Mouse (Mus musculus) heart, embryonic 11.5 days (tissue): ENCODE measurements around the gene Slc44a4. TPM values are rescaled to one million over a fixed set of nuclear protein-coding genes. Genes with fewer than 3 reads are reported as not detected.

ENCODE experiments used
- ATAC-seq: fragments of 200-750 bp; cut with Nextera tagmentation; replicated peaks from 2 replicates; pipeline ENCODE4 v1.8.0; 2017; ENCODE audit warnings: moderate library complexity; ENCODE audit not compliant: insufficient number of reproducible peaks, low FRiP score, low TSS enrichment
- H3K27ac ChIP-seq: fragments of 300-500 bp; sonication (generic); 2 replicates; pipeline ENCODE4 v1.5.1; 2014; ENCODE audit warnings: mild to moderate bottlenecking, low read depth, low read length
- H3K27me3 ChIP-seq: fragments of 300-500 bp; sonication (generic); 2 replicates; pipeline ENCODE4 v1.6.1; 2014; ENCODE audit warnings: mild to moderate bottlenecking, low read length, mixed read lengths; ENCODE audit not compliant: control insufficient read depth, insufficient read depth
- H3K36me3 ChIP-seq: fragments of 300-500 bp; sonication (generic); 2 replicates; pipeline ENCODE4 v1.6.1; 2014; ENCODE audit warnings: mild to moderate bottlenecking, low read length, moderate library complexity, mixed read lengths; ENCODE audit not compliant: control insufficient read depth, insufficient read depth
- H3K4me1 ChIP-seq: fragments of 300-500 bp; sonication (generic); 2 replicates; pipeline ENCODE4 v1.6.1; 2014; ENCODE audit warnings: low read length; ENCODE audit not compliant: control insufficient read depth, insufficient read depth
- H3K4me2 ChIP-seq: fragments of 300-500 bp; sonication (generic); 2 replicates; pipeline ENCODE4 v1.6.1; 2014; ENCODE audit warnings: mild to moderate bottlenecking, moderate library complexity
- H3K4me3 ChIP-seq: fragments of 300-500 bp; sonication (generic); 2 replicates; pipeline ENCODE4 v1.5.1; 2014; ENCODE audit warnings: low read depth, low read length
- H3K9ac ChIP-seq: fragments of 300-500 bp; sonication (generic); 2 replicates; pipeline ENCODE4 v1.6.1; 2014; ENCODE audit warnings: mild to moderate bottlenecking, low read depth, low read length, moderate library complexity
- H3K9me3 ChIP-seq: fragments of 300-500 bp; sonication (generic); replicated peaks from 2 replicates; pipeline ENCODE4 v1.6.1; 2016; ENCODE audit warnings: low read length; ENCODE audit not compliant: control insufficient read depth
- WGBS: fragments of 180-500 bp; shearing (Covaris S2); extraction: QIAGEN DNeasy Blood & Tissue Kit; methylation state at CpG from one replicate; pipeline ENCODE4 v1.1.7; 2014; ENCODE audit not compliant: insufficient replicate concordance; 5-methylcytosine and 5-hydroxymethylcytosine counted together
- polyA plus RNA-seq: library from polyadenylated mRNA; unstranded; fragments of >200 nt; fragmentation: Nextera tagmentation; extraction: Ambion mirVana; gene quantifications from 2 replicates; pipeline ENCODE4 v1.2.1, GENCODE M21; 2014

Gene Slc44a4
- polyA plus RNA-seq, 1 experiment from 2014 or later = 0.13 TPM

- no peak for ATAC-seq
- H3K27ac ChIP-seq = no peak overlapping the region
- no peaks in the 10 kb centered on the region for H3K4me1 ChIP-seq
- peaks cover 33% of the 10 kb centered on the region for H3K36me3 ChIP-seq
- H3K4me3 ChIP-seq = no peak overlapping the region
- H3K9me3 ChIP-seq = no peaks in the 10 kb centered on the region
- H3K9ac ChIP-seq = no peak overlapping the region
- H3K4me2 ChIP-seq = no peak overlapping the region
- no peaks in the 10 kb centered on the region for H3K27me3 ChIP-seq
- WGBS = 83% methylated on average over 9 of the region's 9 CpGs
Observed at GRCm38 (mm10) chr17:34902895-34903294, 11.4 kb upstream of the Slc44a4 start.

GRCm38 (mm10) chr17:34910982-34911381 lies 3.3 kb upstream of the Slc44a4 start:
- WGBS = 91% methylated on average over 10 of the region's 10 CpGs

GRCm38 (mm10) chr17:34911945-34912351 lies 2.3 kb upstream of the Slc44a4 start:
- H3K9ac ChIP-seq = no peak overlapping the region
- ATAC-seq = no peak
- peaks cover 42% of the 10 kb centered on the region for H3K36me3 ChIP-seq
- no peaks in the 10 kb centered on the region for H3K4me1 ChIP-seq
- H3K27me3 ChIP-seq = no peaks in the 10 kb centered on the region
- H3K9me3 ChIP-seq = no peaks in the 10 kb centered on the region
- no peak overlapping the region for H3K27ac ChIP-seq
- WGBS = 47% methylated on average over 5 of the region's 5 CpGs
- no peak overlapping the region for H3K4me3 ChIP-seq
- H3K4me2 ChIP-seq = no peak overlapping the region

More at GRCm38 (mm10) chr17:34910982-34911381, 3.3 kb upstream of the Slc44a4 start:
- no peaks in the 10 kb centered on the region for H3K27me3 ChIP-seq
- no peak overlapping the region for H3K9ac ChIP-seq
- H3K27ac ChIP-seq = no peak overlapping the region
- no peaks in the 10 kb centered on the region for H3K4me1 ChIP-seq
- no peak overlapping the region for H3K4me3 ChIP-seq
- H3K36me3 ChIP-seq = peaks cover 51% of the 10 kb centered on the region
- ATAC-seq = no peak
- H3K9me3 ChIP-seq = no peaks in the 10 kb centered on the region
- H3K4me2 ChIP-seq = no peak overlapping the region

GRCm38 (mm10) chr17:34915410-34915831 lies 1.2 kb downstream of the Slc44a4 start:
- Histone ChIP-seq H3K9me3 (no peaks in the 10 kb centered on the region), H3K27me3 (no peaks in the 10 kb centered on the region), H3K27ac (no peak overlapping the region), H3K36me3 (peaks cover 32% of the 10 kb centered on the region), H3K9ac (no peak overlapping the region; the same call in 1 of the 2 replicates), H3K4me3 (no peak overlapping the region), H3K4me2 (peak overlapping the region; percentile 22; the same call in 1 of the 2 replicates), H3K4me1 (no peaks in the 10 kb centered on the region)
- 21% methylated on average over 11 of the region's 11 CpGs for WGBS
- no peak for ATAC-seq

- ATAC-seq = no peak
- WGBS = 80% methylated on average over 5 of the region's 5 CpGs
Observed at GRCm38 (mm10) chr17:34916316-34916715, 2.0 kb downstream of the Slc44a4 start.

GRCm38 (mm10) chr17:34917188-34917587 lies 2.9 kb downstream of the Slc44a4 start:
- WGBS = 64% methylated on average over 9 of the region's 9 CpGs
- ATAC-seq = no peak
- H3K36me3 ChIP-seq = peaks cover 14% of the 10 kb centered on the region
- no peaks in the 10 kb centered on the region for H3K4me1 ChIP-seq
- H3K4me2 ChIP-seq = no peak overlapping the region
- no peak overlapping the region for H3K27ac ChIP-seq
- peak overlapping the region; percentile 28; the same call in 1 of the 2 replicates for H3K9ac ChIP-seq
- H3K9me3 ChIP-seq = no peaks in the 10 kb centered on the region
- no peaks in the 10 kb centered on the region for H3K27me3 ChIP-seq
- H3K4me3 ChIP-seq = no peak overlapping the region

More at GRCm38 (mm10) chr17:34916316-34916715, 2.0 kb downstream of the Slc44a4 start:
- no peaks in the 10 kb centered on the region for H3K4me1 ChIP-seq
- no peak overlapping the region for H3K4me3 ChIP-seq
- H3K36me3 ChIP-seq = peaks cover 23% of the 10 kb centered on the region
- H3K9me3 ChIP-seq = no peaks in the 10 kb centered on the region
- H3K4me2 ChIP-seq = no peak overlapping the region
- no peak overlapping the region for H3K27ac ChIP-seq
- H3K9ac ChIP-seq = no peak overlapping the region
- no peaks in the 10 kb centered on the region for H3K27me3 ChIP-seq

GRCm38 (mm10) chr17:34922939-34923338 lies 8.7 kb downstream of the Slc44a4 start:
- Histone ChIP-seq H3K4me2 (no peak overlapping the region), H3K9me3 (no peaks in the 10 kb centered on the region), H3K36me3 (no peaks in the 10 kb centered on the region), H3K9ac (no peak overlapping the region), H3K27ac (no peak overlapping the region), H3K4me1 (no peaks in the 10 kb centered on the region), H3K4me3 (no peak overlapping the region), H3K27me3 (no peaks in the 10 kb centered on the region)
- no peak for ATAC-seq
- 43% methylated on average over 6 of the region's 6 CpGs for WGBS

GRCm38 (mm10) chr17:34924258-34924657 lies 10.0 kb downstream of the Slc44a4 start:
- no peak overlapping the region for H3K9ac ChIP-seq
- no peak overlapping the region for H3K4me2 ChIP-seq
- 0 out of 2 replicates have a peak, but pooled peaks cover 2% of the 10 kb centered on the region for H3K4me1 ChIP-seq
- WGBS = 61% methylated on average over 5 of the region's 5 CpGs
- no peaks in the 10 kb centered on the region for H3K9me3 ChIP-seq
- no peaks in the 10 kb centered on the region for H3K36me3 ChIP-seq
- H3K27me3 ChIP-seq = no peaks in the 10 kb centered on the region
- no peak overlapping the region for H3K4me3 ChIP-seq
- no peak for ATAC-seq
- H3K27ac ChIP-seq = no peak overlapping the region

GRCm38 (mm10) chr17:34927306-34928019 lies 13.2 kb downstream of the Slc44a4 start:
- H3K4me1 ChIP-seq = peaks cover 7% of the 10 kb centered on the region; the same call in 1 of the 2 replicates
- no peak for ATAC-seq
- no peaks in the 10 kb centered on the region for H3K36me3 ChIP-seq
- H3K4me2 ChIP-seq = no peak overlapping the region
- H3K27ac ChIP-seq = no peak overlapping the region
- no peaks in the 10 kb centered on the region for H3K9me3 ChIP-seq
- no peak overlapping the region for H3K9ac ChIP-seq
- H3K27me3 ChIP-seq = no peaks in the 10 kb centered on the region
- H3K4me3 ChIP-seq = no peak overlapping the region
- 84% methylated on average over 18 of the region's 18 CpGs for WGBS
